Mouse (Mus musculus) olfactory bulb, adult 2 months (tissue): ENCODE data around the gene Trim62. TPM values are rescaled to one million over a fixed set of nuclear protein-coding genes. Genes with fewer than 3 reads are reported as not detected.

Experiments
- H3K27ac ChIP-seq: fragments of 200-500 bp; 2 replicates; pipeline ENCODE4 v1.5.1; 2012; ENCODE audit warnings: low read depth, low read length; ENCODE audit not compliant: insufficient read depth
- H3K4me1 ChIP-seq: fragments of 200-500 bp; 2 replicates; pipeline ENCODE4 v1.6.1; 2012; ENCODE audit warnings: low read length; ENCODE audit not compliant: control insufficient read depth, insufficient read depth
- H3K4me3 ChIP-seq: fragments of 200-500 bp; 2 replicates; pipeline ENCODE4 v1.5.1; 2012; ENCODE audit warnings: mild to moderate bottlenecking, low read depth, low read length, moderate library complexity; ENCODE audit not compliant: insufficient read depth
- CTCF ChIP-seq: fragments of 200-500 bp; IDR thresholded peaks from 2 replicates; pipeline ENCODE4 v1.5.1; 2012; ENCODE audit warnings: low read depth, mild to moderate bottlenecking, low read length, moderate library complexity; ENCODE audit not compliant: insufficient read depth
- POLR2A ChIP-seq: fragments of 200-500 bp; IDR thresholded peaks from 2 replicates; pipeline ENCODE4 v1.6.1; 2012; ENCODE audit warnings: mild to moderate bottlenecking, low read depth, low read length, moderate library complexity; ENCODE audit not compliant: insufficient read depth
- WGBS: fragments of 180-500 bp; shearing (Covaris S2); methylation state at CpG from one replicate; pipeline ENCODE4 v1.1.7; 2018; 5-methylcytosine and 5-hydroxymethylcytosine counted together
- polyA plus RNA-seq: library from polyadenylated mRNA; stranded (reverse); fragments of >200 nt; gene quantifications from 2 replicates; pipeline ENCODE4 v1.2.4, GENCODE M21; 2012; ENCODE audit warnings: low replicate concordance; ENCODE audit not compliant: missing spikeins, insufficient read depth, insufficient read length

Gene Trim62
- polyA plus RNA-seq, 1 experiment: not detected

- TF ChIP-seq CTCF (no peak), POLR2A (no peak)
- Histone ChIP-seq H3K27ac (peak overlapping the region; percentile 84), H3K4me3 (no peak overlapping the region), H3K4me1 (peaks cover 21% of the 10 kb centered on the region)
- 79% methylated on average over 3 of the region's 3 CpGs for WGBS
Observed at GRCm38 (mm10) chr4:128917119-128917518, 33.7 kb downstream of the Trim62 start.

- Histone ChIP-seq H3K27ac (peak overlapping the region; percentile 84), H3K4me3 (no peak overlapping the region), H3K4me1 (peaks cover 21% of the 10 kb centered on the region)
- WGBS: 23% methylated on average over 6 of the region's 6 CpGs
- TF ChIP-seq POLR2A (no peak), CTCF (no peak)
Observed at GRCm38 (mm10) chr4:128917756-128918155, 34.4 kb downstream of the Trim62 start.

GRCm38 (mm10) chr4:128918187-128918586 lies 34.8 kb downstream of the Trim62 start:
- 32% methylated on average over 3 of the region's 3 CpGs for WGBS
- H3K27ac ChIP-seq: peak overlapping the region; percentile 80
- peaks cover 21% of the 10 kb centered on the region for H3K4me1 ChIP-seq
- TF ChIP-seq CTCF (no peak), POLR2A (no peak)
- no peak overlapping the region for H3K4me3 ChIP-seq

- Histone ChIP-seq H3K4me1 (peaks cover 23% of the 10 kb centered on the region), H3K4me3 (no peak overlapping the region), H3K27ac (no peak overlapping the region)
- 39% methylated on average over 10 of the region's 10 CpGs for WGBS
- TF ChIP-seq CTCF (no peak), POLR2A (no peak)
Observed at GRCm38 (mm10) chr4:128919106-128919505, 35.7 kb downstream of the Trim62 start.

- Histone ChIP-seq H3K4me3 (no peak overlapping the region), H3K27ac (peak overlapping the region; percentile 80), H3K4me1 (peaks cover 11% of the 10 kb centered on the region)
- TF ChIP-seq POLR2A: no peak
- TF ChIP-seq CTCF: no peak
- WGBS: 71% methylated on average over 3 of the region's 3 CpGs
Observed at GRCm38 (mm10) chr4:128923603-128924002, 40.2 kb downstream of the Trim62 start.

- Histone ChIP-seq H3K27ac (peak overlapping the region; percentile 59), H3K4me1 (peaks cover 5% of the 10 kb centered on the region), H3K4me3 (peak overlapping the region; percentile 48)
- peak; percentile 70 for TF ChIP-seq CTCF
- TF ChIP-seq POLR2A: peak; percentile 73; the same call in 1 of the 2 replicates
- 12% methylated on average over 36 of the region's 36 CpGs for WGBS
Observed at GRCm38 (mm10) chr4:128924841-128925606, 41.6 kb downstream of the Trim62 start.

- WGBS: 84% methylated on average over 7 of the region's 7 CpGs
- no peak overlapping the region for H3K27ac ChIP-seq
- no peak overlapping the region for H3K4me3 ChIP-seq
- H3K4me1 ChIP-seq: no peaks in the 10 kb centered on the region
- TF ChIP-seq CTCF (no peak), POLR2A (no peak)
Observed at GRCm38 (mm10) chr4:128932783-128933182, 49.4 kb downstream of the Trim62 start.

GRCm38 (mm10) chr4:128935595-128935994 lies 52.2 kb downstream of the Trim62 start:
- H3K4me1 ChIP-seq: no peaks in the 10 kb centered on the region
- no peak overlapping the region for H3K27ac ChIP-seq
- WGBS: 53% methylated on average over 5 of the region's 5 CpGs
- TF ChIP-seq CTCF (no peak), POLR2A (no peak)
- H3K4me3 ChIP-seq: no peak overlapping the region

GRCm38 (mm10) chr4:128942346-128942745 lies 59.0 kb downstream of the Trim62 start:
- TF ChIP-seq CTCF: no peak
- TF ChIP-seq POLR2A: no peak
- Histone ChIP-seq H3K27ac (no peak overlapping the region), H3K4me3 (no peak overlapping the region), H3K4me1 (peaks cover under 1% of the 10 kb centered on the region; the same call in 1 of the 2 replicates)
- 62% methylated on average over 3 of the region's 3 CpGs for WGBS
